Mouse (Mus musculus) kidney, adult 2 months (tissue): ENCODE data around the gene Ppp6r3.
A peak's percentile ranks its signal among the peaks of the same experiment; 100 is the strongest.

Source experiments
- CTCF ChIP-seq: fragments of 200-500 bp; conservative IDR thresholded peaks from 2 replicates; pipeline ENCODE4 v1.5.1; 2011; ENCODE audit warnings: low read depth, mild to moderate bottlenecking, control low read depth, low read length, moderate library complexity, mixed read lengths; ENCODE audit not compliant: insufficient read depth, insufficient read length
- POLR2A ChIP-seq: fragments of 200-500 bp; IDR thresholded peaks from one replicate; pipeline ENCODE4 v1.6.1; 2011; ENCODE audit warnings: low read depth, low read length, control low read depth

DNA sequence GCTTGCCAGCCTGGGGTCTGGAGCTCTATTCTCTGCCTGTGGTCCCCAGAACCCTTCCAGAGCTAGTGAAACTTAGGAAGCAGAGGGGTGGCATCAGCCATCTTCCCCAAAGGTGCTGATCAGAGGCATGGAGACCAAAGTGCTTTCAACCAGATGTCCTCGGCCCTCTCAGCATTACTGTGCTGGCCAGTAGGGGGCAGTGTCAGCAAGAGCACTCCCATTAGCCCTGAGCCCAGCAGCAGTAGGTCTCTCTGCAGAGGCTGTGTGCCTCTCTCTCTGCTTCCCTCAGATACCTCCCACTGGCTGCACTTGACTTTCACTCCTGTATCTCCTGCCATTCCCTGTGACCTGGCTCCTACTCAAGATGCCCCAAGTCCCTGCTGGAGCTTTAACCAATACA lies 11.0 kb upstream of the Ppp6r3 start:
- TF ChIP-seq CTCF (peak; percentile 85), POLR2A (no peak)
